Mouse (Mus musculus) hindbrain, embryonic 14.5 days (tissue): ENCODE measurements around the gene Zfp706. TPM values are rescaled to one million over a fixed set of nuclear protein-coding genes. Genes with fewer than 3 reads are reported as not detected.
A peak's percentile ranks its signal among the peaks of the same experiment; 100 is the strongest.

Experiments
- ATAC-seq: fragments of 200-750 bp; cut with Nextera tagmentation; 2 replicates; pipeline ENCODE4 v1.8.0; 2017; ENCODE audit warnings: moderate number of reproducible peaks, mild to moderate bottlenecking, moderate TSS enrichment, moderate library complexity; ENCODE audit not compliant: low FRiP score
- DNase-seq: peaks from one replicate; pipeline ENCODE4 v3.0.0-alpha.2; 2015; ENCODE audit warnings: low spot score
- H3K27ac ChIP-seq: fragments of 300-500 bp; sonication (generic); 2 replicates; pipeline ENCODE4 v1.5.1; 2014; ENCODE audit warnings: mild to moderate bottlenecking, moderate library complexity
- H3K27me3 ChIP-seq: fragments of 300-500 bp; sonication (generic); 2 replicates; pipeline ENCODE4 v1.6.1; 2014; ENCODE audit warnings: mild to moderate bottlenecking, low read length, mixed read lengths; ENCODE audit not compliant: control insufficient read depth, insufficient read depth
- H3K36me3 ChIP-seq: fragments of 300-500 bp; sonication (generic); replicated peaks from 2 replicates; pipeline ENCODE4 v1.6.1; 2014; ENCODE audit not compliant: control insufficient read depth, insufficient read depth
- H3K4me1 ChIP-seq: fragments of 300-500 bp; sonication (generic); replicated peaks from 2 replicates; pipeline ENCODE4 v1.6.1; 2014; ENCODE audit warnings: antibody characterized with exemption, low read length, mixed read lengths; ENCODE audit not compliant: control insufficient read depth, insufficient read depth
- H3K4me2 ChIP-seq: fragments of 300-500 bp; sonication (generic); replicated peaks from 2 replicates; pipeline ENCODE4 v1.6.1; 2014; ENCODE audit warnings: mild to moderate bottlenecking, moderate library complexity
- H3K4me3 ChIP-seq: fragments of 300-500 bp; sonication (generic); replicated peaks from 2 replicates; pipeline ENCODE4 v1.5.1; 2014; ENCODE audit warnings: mild to moderate bottlenecking, low read length
- H3K9ac ChIP-seq: fragments of 300-500 bp; sonication (generic); 2 replicates; pipeline ENCODE4 v1.6.1; 2014
- H3K9me3 ChIP-seq: fragments of 300-500 bp; sonication (generic); 2 replicates; pipeline ENCODE4 v1.6.1; 2016; ENCODE audit warnings: low read length; ENCODE audit not compliant: control insufficient read depth
- WGBS: fragments of 180-500 bp; shearing (Covaris S2); extraction: QIAGEN DNeasy Blood & Tissue Kit; methylation state at CpG from one replicate; pipeline ENCODE4 v1.1.7; 2014; 5-methylcytosine and 5-hydroxymethylcytosine counted together
- polyA plus RNA-seq: library from polyadenylated mRNA; unstranded; fragments of >200 nt; fragmentation: Nextera tagmentation; extraction: Ambion mirVana; gene quantifications from 2 replicates; pipeline ENCODE4 v1.2.1, GENCODE M21; 2014

The Zfp706 gene
- polyA plus RNA-seq, 1 experiment from 2014 or later, result 424 TPM

DNA sequence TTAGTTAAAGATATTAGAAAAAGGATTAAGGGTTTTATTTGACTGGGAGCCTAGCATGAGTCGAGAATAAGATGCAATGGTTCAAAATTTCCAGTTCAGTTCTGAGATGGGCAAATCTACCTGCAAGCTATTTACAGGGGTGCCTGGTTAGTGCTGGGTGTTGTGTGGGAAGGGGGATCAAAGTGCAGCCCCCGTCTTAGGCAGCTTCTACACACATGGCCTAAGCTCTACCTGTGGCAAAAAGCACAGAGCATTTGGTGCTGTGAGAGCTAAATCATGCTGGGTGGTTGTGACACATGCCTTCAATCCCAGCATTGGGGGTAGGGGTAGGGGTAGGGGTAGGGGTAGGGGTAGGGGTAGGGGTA, 32.3 kb downstream of the Zfp706 start:
- Histone ChIP-seq H3K4me2 (no peak overlapping the region), H3K27ac (no peak overlapping the region), H3K9ac (no peak overlapping the region), H3K36me3 (no peaks in the 10 kb centered on the region), H3K27me3 (no peaks in the 10 kb centered on the region), H3K9me3 (no peaks in the 10 kb centered on the region), H3K4me3 (no peak overlapping the region), H3K4me1 (peaks cover 14% of the 10 kb centered on the region)
- no peak for ATAC-seq
- 86% methylated on average over 2 of the region's 2 CpGs for WGBS
- DNase-seq, result no peak

DNA sequence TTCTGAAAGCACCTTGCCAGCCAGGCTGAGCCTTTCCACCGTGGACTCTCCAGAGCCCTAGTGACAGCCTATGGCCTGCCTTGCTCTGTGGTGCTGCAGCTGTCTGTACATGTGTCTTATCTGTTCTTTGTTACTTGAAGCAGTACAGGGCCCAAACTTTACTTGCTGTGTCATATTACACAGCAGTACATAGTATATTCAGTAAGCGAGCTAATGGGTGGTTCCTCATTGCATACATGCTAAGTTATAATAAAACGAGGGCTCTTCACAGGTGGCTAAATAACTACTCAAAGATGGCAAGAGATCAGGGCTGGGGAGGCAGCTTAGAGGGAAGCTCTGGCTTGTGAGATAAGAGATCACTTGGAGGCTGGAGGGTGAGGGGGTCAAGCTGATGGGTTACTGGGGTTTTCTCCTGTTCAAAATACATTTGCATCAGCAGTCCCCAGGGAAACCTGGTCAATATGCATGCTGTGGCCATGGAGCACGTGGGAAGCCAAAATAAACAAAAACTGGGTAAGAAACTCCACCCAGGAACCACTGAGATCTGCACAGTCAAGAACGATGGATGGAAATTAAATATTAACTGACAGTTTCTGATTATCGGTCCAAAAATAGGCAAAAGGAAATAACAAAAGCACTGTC, 32.8 kb downstream of the Zfp706 start:
- Histone ChIP-seq H3K4me1 (peaks cover 9% of the 10 kb centered on the region; the same call in 1 of the 2 replicates), H3K27ac (no peak overlapping the region), H3K4me3 (no peak overlapping the region), H3K9ac (no peak overlapping the region), H3K4me2 (no peak overlapping the region), H3K9me3 (no peaks in the 10 kb centered on the region), H3K36me3 (no peaks in the 10 kb centered on the region), H3K27me3 (no peaks in the 10 kb centered on the region)
- 70% methylated on average over 6 of the region's 6 CpGs for WGBS
- ATAC-seq (no peak), DNase-seq (no peak)

- no peak for ATAC-seq
- Histone ChIP-seq H3K9me3 (no peaks in the 10 kb centered on the region), H3K4me2 (no peak overlapping the region), H3K27me3 (no peaks in the 10 kb centered on the region), H3K4me1 (peaks cover 11% of the 10 kb centered on the region), H3K9ac (no peak overlapping the region), H3K36me3 (no peaks in the 10 kb centered on the region), H3K4me3 (no peak overlapping the region), H3K27ac (no peak overlapping the region)
- WGBS, result 81% methylated on average over 7 of the region's 7 CpGs
- DNase-seq, result no peak
Observed at GRCm38 (mm10) chr15:36973714-36974113, 33.9 kb downstream of the Zfp706 start.

- DNase-seq (no peak), ATAC-seq (no peak)
- Histone ChIP-seq H3K4me3 (no peak overlapping the region), H3K36me3 (no peaks in the 10 kb centered on the region), H3K9me3 (no peaks in the 10 kb centered on the region), H3K4me2 (no peak overlapping the region), H3K27me3 (no peaks in the 10 kb centered on the region), H3K4me1 (peaks cover 13% of the 10 kb centered on the region), H3K9ac (no peak overlapping the region), H3K27ac (peak overlapping the region; percentile 67)
- 81% methylated on average over 6 of the region's 6 CpGs for WGBS
Observed at GRCm38 (mm10) chr15:36973290-36973689, 34.3 kb downstream of the Zfp706 start.

DNA sequence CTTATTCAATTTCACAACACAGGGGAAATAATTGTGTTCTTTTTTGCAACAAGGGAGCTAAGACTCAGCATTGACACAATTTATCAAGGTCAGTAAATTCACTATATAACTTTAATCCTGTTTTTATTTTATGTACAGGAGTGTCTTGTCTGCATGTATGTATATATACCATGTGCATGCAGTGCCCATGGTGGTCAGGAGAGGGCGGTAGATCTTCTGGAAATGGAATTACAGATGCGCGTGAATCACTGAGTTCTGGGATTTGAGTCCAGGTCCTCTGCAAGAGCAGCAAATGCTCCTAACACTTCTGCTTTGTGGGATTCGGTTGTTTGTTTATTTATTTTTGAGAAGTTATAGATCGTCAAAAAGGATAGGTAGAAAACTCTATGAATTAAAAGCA, 37.8 kb downstream of the Zfp706 start:
- no peaks in the 10 kb centered on the region for H3K36me3 ChIP-seq
- peaks cover 32% of the 10 kb centered on the region for H3K4me1 ChIP-seq
- no peaks in the 10 kb centered on the region for H3K27me3 ChIP-seq
- ATAC-seq (no peak), DNase-seq (no peak)
- no peak overlapping the region for H3K4me2 ChIP-seq
- WGBS, result 87% methylated on average over 5 of the region's 5 CpGs
- no peak overlapping the region for H3K9ac ChIP-seq
- H3K4me3 ChIP-seq, result no peak overlapping the region
- peak overlapping the region; percentile 96 for H3K27ac ChIP-seq
- no peaks in the 10 kb centered on the region for H3K9me3 ChIP-seq

GRCm38 (mm10) chr15:36968295-36968694, 39.3 kb downstream of the Zfp706 start:
- Histone ChIP-seq H3K9ac (peak overlapping the region; percentile 58), H3K27ac (peak overlapping the region; percentile 96), H3K36me3 (no peaks in the 10 kb centered on the region), H3K4me3 (peak overlapping the region; percentile 23), H3K27me3 (no peaks in the 10 kb centered on the region), H3K4me1 (peaks cover 32% of the 10 kb centered on the region), H3K9me3 (no peaks in the 10 kb centered on the region), H3K4me2 (peak overlapping the region; percentile 52)
- DNase-seq (no peak), ATAC-seq (no peak)
- WGBS, result 22% methylated on average over 1 of the region's 1 CpGs

- Histone ChIP-seq H3K9ac (peak overlapping the region; percentile 58), H3K9me3 (no peaks in the 10 kb centered on the region), H3K36me3 (no peaks in the 10 kb centered on the region), H3K4me2 (peak overlapping the region; percentile 52), H3K4me1 (peaks cover 32% of the 10 kb centered on the region), H3K4me3 (peak overlapping the region; percentile 23), H3K27me3 (no peaks in the 10 kb centered on the region), H3K27ac (peak overlapping the region; percentile 96)
- DNase-seq (peak; percentile 94), ATAC-seq (peak; percentile 93)
- WGBS, result 9% methylated on average over 24 of the region's 24 CpGs
Observed at GRCm38 (mm10) chr15:36967381-36968211, 40.0 kb downstream of the Zfp706 start.

DNA sequence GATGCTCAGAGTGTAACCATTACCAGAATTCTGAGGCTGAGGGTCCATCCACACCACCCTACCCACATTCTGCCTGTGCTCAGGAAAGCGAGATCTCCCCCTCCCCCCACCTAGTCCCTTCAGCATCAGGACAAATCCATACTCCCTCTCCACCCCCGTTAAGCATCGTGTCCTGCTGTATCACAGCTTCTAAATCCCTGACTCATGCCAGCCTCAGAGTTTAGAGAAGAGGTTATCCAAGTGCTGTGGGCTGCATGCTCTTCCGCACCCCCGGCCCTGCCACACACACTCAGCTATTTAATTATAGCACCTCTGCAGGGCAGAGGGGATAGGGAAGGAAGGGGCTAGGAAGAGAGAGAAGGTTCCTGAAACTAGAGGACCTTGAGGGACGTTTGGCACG, 40.6 kb downstream of the Zfp706 start:
- WGBS, result 14% methylated on average over 7 of the region's 7 CpGs
- Histone ChIP-seq H3K27ac (peak overlapping the region; percentile 96), H3K4me1 (peaks cover 32% of the 10 kb centered on the region), H3K4me3 (no peak overlapping the region), H3K9me3 (no peaks in the 10 kb centered on the region), H3K27me3 (no peaks in the 10 kb centered on the region), H3K4me2 (peak overlapping the region; percentile 52), H3K36me3 (no peaks in the 10 kb centered on the region), H3K9ac (peak overlapping the region; percentile 58)
- ATAC-seq (peak; percentile 61; the same call in 1 of the 2 replicates), DNase-seq (no peak)

DNA sequence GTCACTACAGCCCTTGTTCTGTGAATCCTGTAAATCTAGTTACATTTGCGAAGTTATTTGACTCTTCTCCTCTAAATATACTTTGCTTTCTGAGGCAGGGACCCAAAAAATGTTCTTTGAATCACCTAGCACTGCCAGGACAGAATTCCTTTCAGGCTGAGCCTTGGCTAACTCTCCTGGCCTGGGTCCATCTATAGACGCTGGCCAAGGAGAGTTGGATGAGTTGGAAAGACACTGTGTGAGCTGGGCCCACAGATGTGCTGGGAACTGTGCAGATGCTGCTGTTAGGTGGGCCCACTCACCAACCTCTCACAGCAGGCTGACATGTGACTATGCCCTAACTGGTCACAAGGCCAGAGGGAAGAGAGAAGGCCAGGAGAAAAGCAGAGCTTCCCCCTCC, 41.1 kb downstream of the Zfp706 start:
- ATAC-seq (no peak), DNase-seq (no peak)
- Histone ChIP-seq H3K27me3 (no peaks in the 10 kb centered on the region), H3K4me3 (no peak overlapping the region), H3K36me3 (no peaks in the 10 kb centered on the region), H3K9ac (peak overlapping the region; percentile 58; the same call in 1 of the 2 replicates), H3K4me2 (0 out of 2 replicates have a peak overlapping the region, but pooled peaks have one; percentile 52), H3K9me3 (no peaks in the 10 kb centered on the region), H3K27ac (peak overlapping the region; percentile 96), H3K4me1 (peaks cover 32% of the 10 kb centered on the region)
- 69% methylated on average over 2 of the region's 2 CpGs for WGBS
